Mouse (Mus musculus) MEL (cell line): ENCODE measurements at regions not wholly inside any gene's neighbourhood (a gene's known extent, or its start where the extent isn't known, plus 50 kb on each side); places are given as distances from the start of the nearest gene placed in this dataset.

Source experiments
- DNase-seq: peaks from one replicate; pipeline ENCODE4 v3.0.0; 2011; ENCODE audit warnings: low read depth, low spot score
- H3K27ac ChIP-seq: 2 replicates; pipeline ENCODE4 v1.5.1; 2012; ENCODE audit warnings: low read depth, mild to moderate bottlenecking, control low read depth, low read length, moderate library complexity; ENCODE audit not compliant: control insufficient read depth
- H3K27me3 ChIP-seq, 2 experiments: fragments of 150-350 bp in 1 of 2; sonication (generic) in 1 of 2; 2 replicates each; pipeline ENCODE4 v1.6.1; 2012; ENCODE audit warnings: low read length in 2 of 2, mild to moderate bottlenecking in 2 of 2, improper control_type of control experiment in 1 of 2, moderate library complexity in 1 of 2; ENCODE audit not compliant: insufficient read depth in 2 of 2, control insufficient read depth in 1 of 2
- H3K36me3 ChIP-seq, 2 experiments: 2 replicates each; pipeline ENCODE4 v1.6.1; 2012 to 2014; ENCODE audit warnings: low read length in 2 of 2, improper control_type of control experiment in 1 of 2, inconsistent platforms in 1 of 2, mild to moderate bottlenecking in 1 of 2; ENCODE audit not compliant: insufficient read depth in 2 of 2, control insufficient read depth in 1 of 2
- H3K4me1 ChIP-seq, 2 experiments: fragments of 150-350 bp in 1 of 2; sonication (generic) in 1 of 2; 2 replicates each; pipeline ENCODE4 v1.6.1; 2012; ENCODE audit warnings: low read length in 2 of 2, improper control_type of control experiment in 1 of 2, mild to moderate bottlenecking in 1 of 2; ENCODE audit not compliant: insufficient read depth in 2 of 2, control insufficient read depth in 1 of 2
- H3K4me3 ChIP-seq, 2 experiments: fragments of 150-350 bp in 1 of 2; sonication (generic) in 1 of 2; 2 replicates each; pipeline ENCODE4 v1.5.1; 2012; ENCODE audit warnings: low read depth in 2 of 2, low read length in 2 of 2, mild to moderate bottlenecking in 2 of 2, moderate library complexity in 2 of 2, control low read depth in 1 of 2, improper control_type of control experiment in 1 of 2; ENCODE audit not compliant: control insufficient read depth in 1 of 2, insufficient read depth in 1 of 2
- H3K79me2 ChIP-seq: 2 replicates; pipeline ENCODE4 v1.6.1; 2012; ENCODE audit warnings: mild to moderate bottlenecking, low read length, moderate library complexity; ENCODE audit not compliant: control insufficient read depth, poor library complexity, insufficient read depth
- H3K9ac ChIP-seq: 2 replicates; pipeline ENCODE4 v1.6.1; 2012; ENCODE audit warnings: low read depth, mild to moderate bottlenecking, control low read depth, low read length, moderate library complexity; ENCODE audit not compliant: control insufficient read depth, poor library complexity, severe bottlenecking
- H3K9me3 ChIP-seq: fragments of 150-350 bp; sonication (generic); replicated peaks from 2 replicates; pipeline ENCODE4 v1.6.1; 2012; ENCODE audit warnings: mild to moderate bottlenecking, low read length, improper control_type of control experiment, moderate library complexity; ENCODE audit not compliant: insufficient read depth
- BHLHE40 ChIP-seq: IDR thresholded peaks from 2 replicates; pipeline ENCODE4 v1.6.1; 2012; ENCODE audit warnings: low read depth, mild to moderate bottlenecking, inconsistent platforms, low read length, improper control_type of control experiment, borderline replicate concordance
- CHD1 ChIP-seq: IDR thresholded peaks from 2 replicates; pipeline ENCODE4 v1.6.1; 2012; ENCODE audit warnings: low read depth, mild to moderate bottlenecking, inconsistent platforms, low read length, improper control_type of control experiment
- CHD2 ChIP-seq: IDR thresholded peaks from 2 replicates; pipeline ENCODE4 v1.6.1; 2011; ENCODE audit warnings: low read length, improper control_type of control experiment
- CTCF ChIP-seq, 3 experiments: IDR thresholded peaks in 2 of 3; conservative IDR thresholded peaks in 1 of 3; 2 replicates each; pipeline ENCODE4 v1.5.1; 2011 to 2012; ENCODE audit warnings: low read length in 3 of 3, low read depth in 2 of 3, mild to moderate bottlenecking in 2 of 3, improper control_type of control experiment in 1 of 3, inconsistent platforms in 1 of 3, mixed read lengths in 1 of 3, moderate library complexity in 1 of 3; ENCODE audit not compliant: control insufficient read depth in 1 of 3, insufficient read depth in 1 of 3, poor library complexity in 1 of 3, severe bottlenecking in 1 of 3
- E2F4 ChIP-seq: IDR thresholded peaks from 2 replicates; pipeline ENCODE4 v1.6.1; 2011; ENCODE audit warnings: low read depth, low read length, improper control_type of control experiment, borderline replicate concordance
- ELF1 ChIP-seq: IDR thresholded peaks from 2 replicates; pipeline ENCODE4 v1.6.1; 2014; ENCODE audit warnings: low read depth, mild to moderate bottlenecking, inconsistent platforms, low read length, improper control_type of control experiment, moderate library complexity
- GABPA ChIP-seq: IDR thresholded peaks from 2 replicates; pipeline ENCODE4 v1.6.1; 2012; ENCODE audit warnings: low read depth, mild to moderate bottlenecking, inconsistent platforms, low read length, improper control_type of control experiment, moderate library complexity
- GATA1 ChIP-seq: IDR thresholded peaks from 2 replicates; pipeline ENCODE4 v1.6.1; 2011; ENCODE audit warnings: low read depth, low read length, improper control_type of control experiment
- HCFC1 ChIP-seq: IDR thresholded peaks from 2 replicates; pipeline ENCODE4 v1.6.1; 2012; ENCODE audit warnings: low read depth, mild to moderate bottlenecking, inconsistent platforms, low read length, improper control_type of control experiment, moderate library complexity
- JUND ChIP-seq: IDR thresholded peaks from 2 replicates; pipeline ENCODE4 v1.6.1; 2011; ENCODE audit warnings: low read depth, mild to moderate bottlenecking, improper control_type of control experiment, low read length
- MAFK ChIP-seq: IDR thresholded peaks from 2 replicates; pipeline ENCODE4 v1.6.1; 2011; ENCODE audit warnings: low read depth, mild to moderate bottlenecking, low read length, improper control_type of control experiment, borderline replicate concordance
- MAX ChIP-seq: IDR thresholded peaks from 2 replicates; pipeline ENCODE4 v1.6.1; 2011; ENCODE audit warnings: low read length, improper control_type of control experiment
- MAZ ChIP-seq: IDR thresholded peaks from 2 replicates; pipeline ENCODE4 v1.6.1; 2012; ENCODE audit warnings: low read depth, mild to moderate bottlenecking, inconsistent platforms, low read length, improper control_type of control experiment
- MEF2A ChIP-seq: IDR thresholded peaks from 2 replicates; pipeline ENCODE4 v1.6.1; 2014; ENCODE audit warnings: low read depth, mild to moderate bottlenecking, inconsistent platforms, low read length, improper control_type of control experiment; ENCODE audit not compliant: poor library complexity, insufficient replicate concordance, severe bottlenecking; ENCODE audit errors: extremely low read depth
- MXI1 ChIP-seq: IDR thresholded peaks from 2 replicates; pipeline ENCODE4 v1.6.1; 2011; ENCODE audit warnings: mild to moderate bottlenecking, low read depth, low read length, improper control_type of control experiment
- MYB ChIP-seq: IDR thresholded peaks from 2 replicates; pipeline ENCODE4 v1.6.1; 2011; ENCODE audit warnings: mild to moderate bottlenecking, low read depth, low read length, improper control_type of control experiment
- MYC ChIP-seq: IDR thresholded peaks from 2 replicates; pipeline ENCODE4 v1.6.1; 2011; ENCODE audit warnings: low read depth, mild to moderate bottlenecking, low read length, improper control_type of control experiment, moderate library complexity
- NELFE ChIP-seq: IDR thresholded peaks from 2 replicates; pipeline ENCODE4 v1.6.1; 2011; ENCODE audit warnings: low read depth, low read length, improper control_type of control experiment
- NRF1 ChIP-seq: IDR thresholded peaks from 2 replicates; pipeline ENCODE4 v1.6.1; 2014; ENCODE audit warnings: low read depth, mild to moderate bottlenecking, inconsistent platforms, low read length, improper control_type of control experiment, moderate library complexity; ENCODE audit not compliant: poor library complexity, insufficient read depth, severe bottlenecking
- POLR2AphosphoS2 ChIP-seq: IDR thresholded peaks from 2 replicates; pipeline ENCODE4 v1.6.1; 2011; ENCODE audit warnings: low read length, improper control_type of control experiment
- POLR2AphosphoS5 ChIP-seq: IDR thresholded peaks from 2 replicates; pipeline ENCODE4 v1.6.1; 2012; ENCODE audit warnings: low read depth, borderline replicate concordance, mild to moderate bottlenecking, inconsistent platforms, low read length, moderate library complexity, mixed read lengths
- RCOR1 ChIP-seq: IDR thresholded peaks from 2 replicates; pipeline ENCODE4 v1.6.1; 2012; ENCODE audit warnings: low read depth, mild to moderate bottlenecking, inconsistent platforms, low read length, improper control_type of control experiment
- SIN3A ChIP-seq: IDR thresholded peaks from 2 replicates; pipeline ENCODE4 v1.6.1; 2012; ENCODE audit warnings: low read length, improper control_type of control experiment, inconsistent platforms
- SMC3 ChIP-seq: IDR thresholded peaks from 2 replicates; pipeline ENCODE4 v1.6.1; 2011; ENCODE audit warnings: low read depth, low read length, improper control_type of control experiment
- TAL1 ChIP-seq: IDR thresholded peaks from 2 replicates; pipeline ENCODE4 v1.6.1; 2012; ENCODE audit warnings: mild to moderate bottlenecking, inconsistent platforms, low read length, moderate library complexity, mixed read lengths
- TCF12 ChIP-seq: IDR thresholded peaks from 2 replicates; pipeline ENCODE4 v1.6.1; 2014; ENCODE audit warnings: low read depth, mild to moderate bottlenecking, inconsistent platforms, low read length, improper control_type of control experiment, moderate library complexity
- USF1 ChIP-seq: IDR thresholded peaks from 2 replicates; pipeline ENCODE4 v1.6.1; 2014; ENCODE audit warnings: low read depth, mild to moderate bottlenecking, inconsistent platforms, low read length, improper control_type of control experiment, moderate library complexity
- ZMIZ1 ChIP-seq: IDR thresholded peaks from 2 replicates; pipeline ENCODE4 v1.6.1; 2012; ENCODE audit warnings: low read depth, mild to moderate bottlenecking, inconsistent platforms, low read length, improper control_type of control experiment, moderate library complexity
- ZNF384 ChIP-seq: IDR thresholded peaks from 2 replicates; pipeline ENCODE4 v1.6.1; 2012; ENCODE audit warnings: low read depth, mild to moderate bottlenecking, inconsistent platforms, low read length, improper control_type of control experiment

- no peak for DNase-seq
- no peak for TF ChIP-seq MAFK
- TF ChIP-seq POLR2AphosphoS5, result no peak
- TF ChIP-seq TCF12, result no peak
- no peak for TF ChIP-seq CHD2
- no peak for TF ChIP-seq E2F4
- TF ChIP-seq MAZ, result no peak
- no peak for TF ChIP-seq RCOR1
- TF ChIP-seq SMC3, result no peak
- TF ChIP-seq BHLHE40, result no peak
- TF ChIP-seq MYC, result no peak
- TF ChIP-seq GABPA, result no peak
- TF ChIP-seq POLR2AphosphoS2, result no peak
- TF ChIP-seq JUND, result no peak
- TF ChIP-seq MEF2A, result no peak
- no peak for TF ChIP-seq TAL1
- no peak for TF ChIP-seq NRF1
- no peak for TF ChIP-seq USF1
- no peak for TF ChIP-seq SIN3A
- no peak overlapping the region for H3K9ac ChIP-seq
- no peak overlapping the region for H3K4me3 ChIP-seq
- H3K27me3 ChIP-seq, result no peaks in the 10 kb centered on the region
- no peaks in the 10 kb centered on the region for H3K9me3 ChIP-seq
- no peak overlapping the region for H3K27ac ChIP-seq
- H3K4me1 ChIP-seq, result no peaks in the 10 kb centered on the region
- no peaks in the 10 kb centered on the region for H3K79me2 ChIP-seq
- no peaks in the 10 kb centered on the region for H3K36me3 ChIP-seq
These were observed 57.9 kb upstream of the Col13a1 start for GRCm38 (mm10) chr10:62036815-62037214.

- TF ChIP-seq ZNF384 (no peak), NELFE (no peak), TCF12 (no peak), ZMIZ1 (no peak), CHD1 (no peak), POLR2AphosphoS5 (no peak), GATA1 (no peak), BHLHE40 (no peak), TAL1 (no peak), MAFK (no peak), MXI1 (no peak), MYC (no peak), POLR2AphosphoS2 (no peak), ELF1 (no peak), CTCF (IDR thresholded peaks at IDR 0.05 in 2 of 3, conservative IDR thresholded peaks at IDR 0.05 in 1 of 3; ENCODE audit: control insufficient read depth in 1 of 3, insufficient read depth in 1 of 3, low read depth in 2 of 3, low read length in 3 of 3, poor library complexity in 1 of 3, severe bottlenecking in 1 of 3) (no peak), GABPA (no peak), E2F4 (no peak), MAX (no peak), MYB (no peak), HCFC1 (no peak)
- TF ChIP-seq, all 39 proteins: peak for 0
- no peak overlapping the region for H3K27ac ChIP-seq
These were observed 55.4 kb upstream of the Col13a1 start for GRCm38 (mm10) chr10:62034291-62034690.

More at GRCm38 (mm10) chr10:62034291-62034690, 55.4 kb upstream of the Col13a1 start:
- Histone ChIP-seq H3K4me1 (no peaks in the 10 kb centered on the region), H3K36me3 (no peaks in the 10 kb centered on the region), H3K27me3 (no peaks in the 10 kb centered on the region), H3K4me3 (no peak overlapping the region), H3K79me2 (no peaks in the 10 kb centered on the region), H3K9me3 (no peaks in the 10 kb centered on the region), H3K9ac (no peak overlapping the region)
- no peak for DNase-seq
